Mouse (Mus musculus): ENCODE measurements around the gene Gm20388. TPM values are rescaled to one million over a fixed set of nuclear protein-coding genes. Genes with fewer than 3 reads are reported as not detected.

Gm20388 gene
- polyA plus RNA-seq, 1 experiment from 2014 or later = not detected

DNA sequence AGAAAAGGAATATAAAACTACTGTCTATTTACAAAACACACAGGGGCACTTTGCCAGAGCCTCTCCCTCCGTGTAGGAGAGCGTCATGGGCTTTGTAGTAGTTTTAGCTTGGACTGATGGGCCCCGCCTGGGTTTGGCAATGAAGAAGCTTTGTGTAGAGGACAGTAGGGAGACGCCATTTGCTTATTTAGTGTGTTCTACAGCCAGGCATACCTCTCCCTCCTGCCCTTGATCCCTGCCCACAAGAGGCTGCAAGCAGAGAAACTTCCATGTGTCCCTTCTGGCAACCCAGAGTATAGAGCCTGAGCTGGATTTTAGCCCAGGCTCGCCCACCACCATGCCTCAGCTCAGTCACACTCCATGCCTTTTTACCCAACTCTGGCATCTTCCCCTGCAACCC is 4271.1 kb downstream of the Gm20388 start:
- 78% methylated on average over 5 of the region's 5 CpGs for WGBS
- H3K4me3 ChIP-seq = no peak overlapping the region
- H3K9ac ChIP-seq = no peak overlapping the region
- H3K9me3 ChIP-seq = no peaks in the 10 kb centered on the region
- no peak for ATAC-seq (ENCODE audit: insufficient number of reproducible peaks, insufficient read depth, low FRiP score, low TSS enrichment, low read depth)
- H3K4me1 ChIP-seq = peaks cover 10% of the 10 kb centered on the region; the same call in 1 of the 2 replicates
- H3K27ac ChIP-seq = no peak overlapping the region
- H3K36me3 ChIP-seq = no peaks in the 10 kb centered on the region
- no peaks in the 10 kb centered on the region for H3K27me3 ChIP-seq
- H3K4me2 ChIP-seq = no peak overlapping the region

DNA sequence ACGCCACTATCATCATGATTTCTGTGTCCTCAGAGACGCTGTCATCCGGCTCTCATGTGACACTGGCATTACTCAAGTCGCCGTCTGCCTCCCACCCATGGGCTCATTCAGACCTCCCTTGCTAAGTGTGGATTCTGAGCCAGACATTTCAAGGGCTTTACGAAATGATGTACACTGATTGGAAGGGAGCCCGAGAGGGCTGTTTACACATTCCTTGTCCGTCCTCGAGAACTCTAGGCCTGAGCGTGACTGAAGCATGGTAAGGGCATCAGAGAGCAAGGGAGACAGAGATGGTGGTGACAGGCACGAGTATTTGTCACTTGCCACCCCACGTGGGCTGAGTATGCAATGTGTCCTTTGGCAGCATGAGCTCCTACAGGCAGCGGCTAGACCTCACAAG is 4271.6 kb downstream of the Gm20388 start:
- peaks cover 10% of the 10 kb centered on the region; the same call in 1 of the 2 replicates for H3K4me1 ChIP-seq
- no peaks in the 10 kb centered on the region for H3K36me3 ChIP-seq
- H3K4me3 ChIP-seq = no peak overlapping the region
- H3K4me2 ChIP-seq = no peak overlapping the region
- no peak for ATAC-seq (ENCODE audit: insufficient number of reproducible peaks, insufficient read depth, low FRiP score, low TSS enrichment, low read depth)
- H3K27me3 ChIP-seq = no peaks in the 10 kb centered on the region
- no peaks in the 10 kb centered on the region for H3K9me3 ChIP-seq
- 72% methylated on average over 13 of the region's 13 CpGs for WGBS
- H3K27ac ChIP-seq = no peak overlapping the region
- no peak overlapping the region for H3K9ac ChIP-seq

DNA sequence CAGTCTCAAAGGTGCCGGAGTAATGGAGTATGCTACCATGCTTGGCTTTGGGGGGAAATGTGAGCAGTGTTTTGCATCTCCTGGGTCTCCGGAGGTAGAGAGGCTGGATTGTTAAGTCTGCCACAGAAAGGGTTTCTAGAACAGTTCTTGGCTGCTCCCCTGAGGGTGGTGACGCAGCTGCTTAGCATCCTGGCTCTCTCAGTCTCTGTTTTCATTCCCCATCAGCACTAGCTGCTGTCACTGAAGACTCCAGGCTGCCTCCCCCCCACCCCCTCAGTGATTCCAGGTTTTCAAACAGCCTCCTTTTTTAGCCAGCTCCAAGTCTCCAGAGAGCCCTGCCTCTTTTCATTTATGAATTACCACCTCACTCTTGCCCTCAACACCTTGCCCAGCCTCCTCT is 4273.4 kb downstream of the Gm20388 start:
- Histone ChIP-seq H3K4me3 (no peak overlapping the region), H3K9me3 (no peaks in the 10 kb centered on the region), H3K4me2 (no peak overlapping the region), H3K4me1 (peaks cover 10% of the 10 kb centered on the region; the same call in 1 of the 2 replicates), H3K9ac (no peak overlapping the region), H3K27ac (no peak overlapping the region), H3K36me3 (no peaks in the 10 kb centered on the region), H3K27me3 (no peaks in the 10 kb centered on the region; the same call in 1 of the 2 replicates)
- 0 out of 2 replicates have a peak, but pooled peaks have one; percentile 10 for ATAC-seq (ENCODE audit: insufficient number of reproducible peaks, insufficient read depth, low FRiP score, low TSS enrichment, low read depth)
- 55% methylated on average over 3 of the region's 3 CpGs for WGBS

DNA sequence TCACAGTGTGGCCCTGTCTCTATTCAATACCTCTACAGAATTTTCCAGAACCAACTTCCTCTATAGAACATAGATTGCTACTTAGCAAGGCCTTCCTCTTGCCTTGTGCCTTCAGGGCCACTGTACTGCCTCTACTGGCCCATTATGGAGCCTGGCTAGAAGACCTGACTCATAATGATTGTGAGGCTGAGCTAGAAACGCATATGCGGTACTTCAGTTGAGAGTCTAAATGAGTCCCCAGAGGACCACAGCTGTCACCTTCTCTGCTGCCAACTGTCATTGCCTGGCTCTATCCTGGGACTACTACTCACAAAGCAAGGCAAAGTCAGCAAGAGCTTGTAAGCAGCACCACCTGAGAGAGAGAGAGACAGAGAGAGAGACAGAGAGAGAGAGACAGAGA is 4273.9 kb downstream of the Gm20388 start:
- no peak overlapping the region for H3K4me2 ChIP-seq
- no peak overlapping the region for H3K27ac ChIP-seq
- no peak for ATAC-seq (ENCODE audit: insufficient number of reproducible peaks, insufficient read depth, low FRiP score, low TSS enrichment, low read depth)
- no peaks in the 10 kb centered on the region for H3K9me3 ChIP-seq
- H3K4me3 ChIP-seq = no peak overlapping the region
- H3K36me3 ChIP-seq = no peaks in the 10 kb centered on the region
- peaks cover 10% of the 10 kb centered on the region; the same call in 1 of the 2 replicates for H3K4me1 ChIP-seq
- no peak overlapping the region for H3K9ac ChIP-seq
- 74% methylated on average over 2 of the region's 2 CpGs for WGBS
- no peaks in the 10 kb centered on the region; the same call in 1 of the 2 replicates for H3K27me3 ChIP-seq

DNA sequence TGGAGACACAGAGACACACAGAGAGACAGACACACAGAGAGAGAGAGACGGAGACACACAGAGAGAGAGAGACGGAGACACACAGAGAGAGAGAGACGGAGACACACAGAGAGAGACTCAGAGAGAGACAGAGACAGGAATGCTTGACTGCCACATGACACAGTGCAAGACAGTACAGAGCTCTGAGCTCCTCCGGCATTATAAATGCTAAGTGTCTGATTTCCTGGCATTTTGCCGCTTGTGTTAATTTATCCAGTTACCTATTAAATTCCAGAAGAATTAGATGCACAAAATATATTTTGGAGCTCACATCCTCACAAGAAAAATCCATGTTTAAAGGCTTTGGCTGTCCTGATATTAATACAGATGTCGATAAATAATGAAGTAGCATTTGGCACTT is 4274.4 kb downstream of the Gm20388 start:
- H3K27ac ChIP-seq = no peak overlapping the region
- no peak overlapping the region for H3K4me3 ChIP-seq
- H3K9ac ChIP-seq = no peak overlapping the region
- no peak for ATAC-seq (ENCODE audit: insufficient number of reproducible peaks, insufficient read depth, low FRiP score, low TSS enrichment, low read depth)
- H3K4me1 ChIP-seq = peaks cover 10% of the 10 kb centered on the region; the same call in 1 of the 2 replicates
- no peaks in the 10 kb centered on the region; the same call in 1 of the 2 replicates for H3K27me3 ChIP-seq
- 82% methylated on average over 6 of the region's 6 CpGs for WGBS
- no peaks in the 10 kb centered on the region for H3K36me3 ChIP-seq
- no peaks in the 10 kb centered on the region for H3K9me3 ChIP-seq
- H3K4me2 ChIP-seq = no peak overlapping the region

DNA sequence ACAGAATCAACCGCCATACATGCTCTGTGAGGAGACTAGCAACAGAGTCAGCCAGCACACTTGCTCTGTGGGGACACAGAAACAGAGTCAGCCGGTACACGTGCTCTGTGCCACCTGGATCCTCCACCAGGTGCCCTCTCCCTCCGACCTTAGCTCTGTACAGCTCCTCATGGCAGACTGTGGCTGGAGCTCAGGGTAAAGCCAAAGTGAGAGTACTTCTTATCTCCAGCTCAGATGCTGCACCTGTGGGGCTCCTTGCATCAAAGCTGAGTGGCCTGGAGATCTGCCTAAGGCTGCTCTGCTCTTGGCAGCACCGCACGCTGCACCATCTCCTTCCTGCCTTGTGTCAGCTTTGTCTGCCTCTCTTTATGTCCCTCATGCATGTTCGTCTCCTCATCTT is 4279.7 kb downstream of the Gm20388 start:
- Histone ChIP-seq H3K27ac (no peak overlapping the region), H3K4me1 (peaks cover 5% of the 10 kb centered on the region; the same call in 1 of the 2 replicates), H3K4me3 (no peak overlapping the region), H3K27me3 (peaks cover 5% of the 10 kb centered on the region; the same call in 1 of the 2 replicates), H3K9me3 (no peaks in the 10 kb centered on the region), H3K4me2 (no peak overlapping the region), H3K36me3 (no peaks in the 10 kb centered on the region), H3K9ac (no peak overlapping the region)
- 83% methylated on average over 7 of the region's 7 CpGs for WGBS
- ATAC-seq (ENCODE audit: insufficient number of reproducible peaks, insufficient read depth, low FRiP score, low TSS enrichment, low read depth) = no peak

DNA sequence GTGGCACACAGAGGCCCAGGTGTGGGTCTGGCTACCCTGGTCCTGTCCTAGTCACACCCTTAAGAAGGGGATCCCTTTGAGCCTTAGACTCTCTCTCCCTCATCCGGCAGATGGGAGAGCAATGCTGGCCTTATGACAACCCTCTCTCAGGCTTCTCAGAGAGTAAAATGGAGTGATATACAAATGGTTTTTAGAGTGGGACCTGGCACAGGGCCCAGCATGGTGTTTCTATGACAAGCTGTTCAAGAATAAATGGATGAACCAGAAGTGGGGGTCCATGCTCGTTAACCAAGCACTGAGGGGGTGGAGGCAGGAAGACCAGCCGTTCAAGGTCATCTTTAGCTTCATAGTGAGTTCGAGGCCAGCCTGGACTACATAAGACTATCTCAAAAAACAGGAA is 4281.6 kb downstream of the Gm20388 start:
- Histone ChIP-seq H3K4me3 (no peak overlapping the region), H3K4me2 (no peak overlapping the region), H3K36me3 (no peaks in the 10 kb centered on the region), H3K27ac (no peak overlapping the region), H3K4me1 (peaks cover 21% of the 10 kb centered on the region), H3K9me3 (no peaks in the 10 kb centered on the region), H3K9ac (no peak overlapping the region), H3K27me3 (peaks cover 5% of the 10 kb centered on the region; the same call in 1 of the 2 replicates)
- no peak for ATAC-seq (ENCODE audit: insufficient number of reproducible peaks, insufficient read depth, low FRiP score, low TSS enrichment, low read depth)
- 81% methylated on average over 4 of the region's 4 CpGs for WGBS

DNA sequence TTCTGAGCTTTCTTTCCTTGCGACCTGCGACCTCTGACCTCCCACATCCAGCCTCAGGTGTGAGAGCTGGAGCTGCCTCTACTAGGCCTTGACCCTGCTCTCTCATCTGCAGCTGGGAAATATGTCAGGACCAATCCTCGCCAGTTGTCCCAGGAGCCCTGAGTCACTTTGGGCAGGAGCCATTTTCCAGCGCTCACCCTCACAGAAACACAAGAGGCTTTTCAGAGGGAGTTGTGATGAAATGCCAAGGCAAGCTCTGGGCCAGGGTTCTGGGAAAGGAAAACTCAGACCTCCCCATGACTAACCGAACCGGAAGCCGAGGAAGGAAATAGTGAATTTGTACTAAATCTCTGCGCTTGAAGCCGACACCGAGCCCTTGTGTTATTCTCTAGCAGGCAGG is 4282.3 kb downstream of the Gm20388 start:
- H3K27me3 ChIP-seq = peaks cover 5% of the 10 kb centered on the region; the same call in 1 of the 2 replicates
- H3K9me3 ChIP-seq = no peaks in the 10 kb centered on the region
- H3K36me3 ChIP-seq = no peaks in the 10 kb centered on the region
- H3K9ac ChIP-seq = no peak overlapping the region
- no peak overlapping the region for H3K4me2 ChIP-seq
- H3K4me1 ChIP-seq = peaks cover 22% of the 10 kb centered on the region
- WGBS = 71% methylated on average over 10 of the region's 10 CpGs
- ATAC-seq (ENCODE audit: insufficient number of reproducible peaks, insufficient read depth, low FRiP score, low TSS enrichment, low read depth) = no peak
- H3K4me3 ChIP-seq = no peak overlapping the region
- H3K27ac ChIP-seq = no peak overlapping the region

DNA sequence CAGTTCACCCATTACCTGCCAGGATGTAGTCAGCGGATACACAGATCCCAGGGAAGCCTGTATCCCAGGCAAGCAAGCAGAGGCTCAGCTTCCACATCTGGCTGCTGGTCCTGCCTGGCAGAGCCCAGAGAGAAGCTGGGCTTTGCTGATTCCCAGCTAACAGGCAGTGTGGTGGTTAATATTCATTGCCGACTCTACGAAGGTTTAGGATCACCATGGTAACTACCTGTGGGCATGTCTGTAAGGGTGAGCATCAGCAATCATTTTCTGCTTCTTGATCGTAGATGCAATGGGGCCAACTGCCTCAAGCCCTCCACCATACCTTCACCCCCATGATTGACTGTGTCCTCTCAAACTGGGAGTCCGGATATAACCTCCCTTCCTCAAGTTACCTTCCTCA is 4283.4 kb downstream of the Gm20388 start:
- Histone ChIP-seq H3K27me3 (peaks cover 9% of the 10 kb centered on the region; the same call in 1 of the 2 replicates), H3K4me3 (no peak overlapping the region), H3K4me2 (no peak overlapping the region), H3K9me3 (no peaks in the 10 kb centered on the region), H3K9ac (no peak overlapping the region), H3K27ac (no peak overlapping the region), H3K36me3 (no peaks in the 10 kb centered on the region), H3K4me1 (peaks cover 22% of the 10 kb centered on the region)
- WGBS = 81% methylated on average over 5 of the region's 5 CpGs
- no peak for ATAC-seq (ENCODE audit: insufficient number of reproducible peaks, insufficient read depth, low FRiP score, low TSS enrichment, low read depth)

DNA sequence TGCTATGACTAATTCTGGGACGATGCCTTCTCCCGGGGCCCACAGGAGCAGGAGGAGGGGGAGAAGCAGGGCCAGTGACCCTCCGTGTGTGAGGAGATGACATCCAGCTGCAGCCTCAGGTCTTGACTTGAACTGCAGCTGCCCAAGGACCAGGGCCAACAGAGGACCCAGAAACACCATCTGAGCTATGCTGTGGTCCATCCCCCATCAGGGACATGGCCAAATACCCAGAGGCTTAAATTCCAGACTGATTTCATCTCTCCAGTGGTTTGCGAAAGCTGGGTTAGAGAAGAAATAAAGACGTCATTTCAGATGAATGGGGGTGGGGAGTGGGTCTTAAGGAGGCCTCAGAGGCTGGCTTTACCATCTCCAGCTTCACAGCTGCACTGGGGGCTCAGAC is 4285.6 kb downstream of the Gm20388 start:
- Histone ChIP-seq H3K4me1 (peaks cover 28% of the 10 kb centered on the region), H3K27me3 (0 out of 2 replicates have a peak, but pooled peaks cover 9% of the 10 kb centered on the region), H3K36me3 (no peaks in the 10 kb centered on the region), H3K9ac (0 out of 2 replicates have a peak overlapping the region, but pooled peaks have one; percentile 21), H3K4me3 (no peak overlapping the region), H3K27ac (peak overlapping the region; percentile 22; the same call in 1 of the 2 replicates), H3K4me2 (no peak overlapping the region), H3K9me3 (no peaks in the 10 kb centered on the region)
- ATAC-seq (ENCODE audit: insufficient number of reproducible peaks, insufficient read depth, low FRiP score, low TSS enrichment, low read depth) = no peak
- WGBS = 17% methylated on average over 5 of the region's 5 CpGs

DNA sequence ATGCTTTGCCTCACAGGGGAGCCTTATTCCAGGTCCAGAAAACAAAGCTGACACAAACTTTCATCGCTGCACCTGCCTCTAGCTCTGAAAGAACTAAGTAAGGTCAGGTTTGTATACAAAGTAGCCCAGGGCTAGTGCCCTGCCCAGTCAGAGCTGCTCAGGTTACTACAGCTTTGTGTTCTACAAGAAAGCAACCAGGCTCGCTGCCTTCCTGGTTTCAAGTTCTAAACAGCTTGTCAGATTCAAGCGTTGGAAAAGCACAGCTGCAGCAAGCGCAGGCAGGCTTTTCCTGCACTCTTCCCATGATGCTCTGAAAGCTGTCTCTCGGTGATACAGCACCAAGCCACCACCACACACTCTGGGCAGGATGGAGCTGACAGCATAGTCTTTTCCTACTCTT is 4286.2 kb downstream of the Gm20388 start:
- no peaks in the 10 kb centered on the region for H3K36me3 ChIP-seq
- no peaks in the 10 kb centered on the region for H3K9me3 ChIP-seq
- H3K27ac ChIP-seq = peak overlapping the region; percentile 22
- H3K4me2 ChIP-seq = 0 out of 2 replicates have a peak overlapping the region, but pooled peaks have one; percentile 9
- H3K9ac ChIP-seq = 0 out of 2 replicates have a peak overlapping the region, but pooled peaks have one; percentile 21
- 0 out of 2 replicates have a peak, but pooled peaks cover 9% of the 10 kb centered on the region for H3K27me3 ChIP-seq
- H3K4me3 ChIP-seq = no peak overlapping the region
- H3K4me1 ChIP-seq = peaks cover 28% of the 10 kb centered on the region
- no peak for ATAC-seq (ENCODE audit: insufficient number of reproducible peaks, insufficient read depth, low FRiP score, low TSS enrichment, low read depth)
- 21% methylated on average over 5 of the region's 5 CpGs for WGBS

DNA sequence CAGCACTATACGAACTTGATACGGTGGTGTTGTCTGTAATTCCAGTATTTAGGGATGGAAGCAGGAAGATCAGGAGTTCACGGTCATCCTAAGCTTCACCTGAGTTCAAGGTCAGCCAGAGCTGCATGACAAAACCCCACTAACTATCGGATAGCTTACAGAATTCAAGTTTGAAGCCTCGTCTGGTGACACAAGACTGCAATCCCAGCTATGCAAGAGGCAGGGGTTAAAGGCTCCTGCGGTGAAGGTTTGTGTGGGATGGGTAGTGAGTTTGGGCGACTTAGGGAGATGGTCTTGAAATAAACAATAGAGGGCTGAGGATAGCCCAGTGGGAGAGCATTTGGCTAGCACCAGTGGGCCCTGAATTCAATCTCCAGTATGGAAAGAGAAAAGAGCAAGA is 4287.6 kb downstream of the Gm20388 start:
- H3K4me1 ChIP-seq = peaks cover 23% of the 10 kb centered on the region

More for the DNA sequence above, 4287.6 kb downstream of the Gm20388 start:
- 76% methylated on average over 7 of the region's 7 CpGs for WGBS
- Histone ChIP-seq H3K4me3 (no peak overlapping the region), H3K9me3 (no peaks in the 10 kb centered on the region), H3K27me3 (0 out of 2 replicates have a peak, but pooled peaks cover 9% of the 10 kb centered on the region), H3K27ac (no peak overlapping the region), H3K4me2 (no peak overlapping the region), H3K9ac (no peak overlapping the region), H3K36me3 (no peaks in the 10 kb centered on the region)
- ATAC-seq (ENCODE audit: insufficient number of reproducible peaks, insufficient read depth, low FRiP score, low TSS enrichment, low read depth) = no peak
